Mouse (Mus musculus) olfactory bulb, adult 2 months (tissue): ENCODE measurements around the gene Pmpcb. TPM values are rescaled to one million over a fixed set of nuclear protein-coding genes. Genes with fewer than 3 reads are reported as not detected.
A peak's percentile ranks its signal among the peaks of the same experiment; 100 is the strongest.
"Not testable (repeated sequence)": the region's sequence is repeated elsewhere in the genome, so short reads cannot be mapped to it uniquely, and the experiment has no call there.

Experiments used
- H3K27ac ChIP-seq: fragments of 200-500 bp; 2 replicates; pipeline ENCODE4 v1.5.1; 2012; ENCODE audit warnings: low read depth, low read length; ENCODE audit not compliant: insufficient read depth
- H3K4me1 ChIP-seq: fragments of 200-500 bp; 2 replicates; pipeline ENCODE4 v1.6.1; 2012; ENCODE audit warnings: low read length; ENCODE audit not compliant: control insufficient read depth, insufficient read depth
- H3K4me3 ChIP-seq: fragments of 200-500 bp; 2 replicates; pipeline ENCODE4 v1.5.1; 2012; ENCODE audit warnings: mild to moderate bottlenecking, low read depth, low read length, moderate library complexity; ENCODE audit not compliant: insufficient read depth
- CTCF ChIP-seq: fragments of 200-500 bp; IDR thresholded peaks from 2 replicates; pipeline ENCODE4 v1.5.1; 2012; ENCODE audit warnings: low read depth, mild to moderate bottlenecking, low read length, moderate library complexity; ENCODE audit not compliant: insufficient read depth
- POLR2A ChIP-seq: fragments of 200-500 bp; IDR thresholded peaks from 2 replicates; pipeline ENCODE4 v1.6.1; 2012; ENCODE audit warnings: mild to moderate bottlenecking, low read depth, low read length, moderate library complexity; ENCODE audit not compliant: insufficient read depth
- WGBS: fragments of 180-500 bp; shearing (Covaris S2); methylation state at CpG from one replicate; pipeline ENCODE4 v1.1.7; 2018; 5-methylcytosine and 5-hydroxymethylcytosine counted together
- polyA plus RNA-seq: library from polyadenylated mRNA; stranded (reverse); fragments of >200 nt; gene quantifications from 2 replicates; pipeline ENCODE4 v1.2.4, GENCODE M21; 2012; ENCODE audit warnings: low replicate concordance; ENCODE audit not compliant: missing spikeins, insufficient read depth, insufficient read length

Pmpcb gene
- not detected in 2 replicates for polyA plus RNA-seq

- WGBS: under 1% methylated on average over 42 of the region's 42 CpGs
- peak; percentile 66; the same call in 1 of the 2 replicates for TF ChIP-seq CTCF
- TF ChIP-seq POLR2A: peak; percentile 58; the same call in 1 of the 2 replicates
- Histone ChIP-seq H3K4me1 (peaks cover 7% of the 10 kb centered on the region; the same call in 1 of the 2 replicates), H3K27ac (no peak within 1 kb of the TSS), H3K4me3 (peak within 1 kb of the TSS; percentile 95)
Observed at GRCm38 (mm10) chr5:21736956-21737585, at the start of gene Pmpcb. TSS of gene Pmpcb (plus strand) at chr5:21737141.

GRCm38 (mm10) chr5:21692230-21692629 is 44.7 kb upstream of the Pmpcb start:
- Histone ChIP-seq H3K4me1 (no peaks in the 10 kb centered on the region), H3K4me3 (no peak overlapping the region), H3K27ac (no peak overlapping the region)
- WGBS: 98% methylated on average over 5 of the region's 5 CpGs
- no peak for TF ChIP-seq CTCF
- no peak for TF ChIP-seq POLR2A

GRCm38 (mm10) chr5:21693372-21693870 is 43.5 kb upstream of the Pmpcb start:
- Histone ChIP-seq H3K4me3 (no peak overlapping the region), H3K27ac (no peak overlapping the region), H3K4me1 (no peaks in the 10 kb centered on the region)
- 85% methylated on average over 3 of the region's 3 CpGs for WGBS
- TF ChIP-seq CTCF (no peak), POLR2A (no peak)

GRCm38 (mm10) chr5:21694854-21695490 is 42.0 kb upstream of the Pmpcb start:
- Histone ChIP-seq H3K27ac (no peak overlapping the region), H3K4me1 (no peaks in the 10 kb centered on the region), H3K4me3 (no peak overlapping the region)
- no peak for TF ChIP-seq CTCF
- TF ChIP-seq POLR2A: no peak
- WGBS: 88% methylated on average over 3 of the region's 3 CpGs

- whole genome bisulfite sequencing: 88% methylated on average over 3 of the region's 3 CpGs
- H3K4me1 ChIP-seq, H3K27ac ChIP-seq, H3K4me3 ChIP-seq: not testable (repeated sequence)
Observed at GRCm38 (mm10) chr5:21699555-21699954, 37.4 kb upstream of the Pmpcb start.

GRCm38 (mm10) chr5:21700272-21700821 is 36.6 kb upstream of the Pmpcb start:
- H3K4me1 ChIP-seq: no peaks in the 10 kb centered on the region
- no peak overlapping the region for H3K4me3 ChIP-seq
- 10% methylated on average over 10 of the region's 10 CpGs for WGBS
- no peak overlapping the region for H3K27ac ChIP-seq
- no peak for TF ChIP-seq CTCF
- no peak for TF ChIP-seq POLR2A

GRCm38 (mm10) chr5:21700934-21701333 is 36.0 kb upstream of the Pmpcb start:
- peak overlapping the region; percentile 7; the same call in 1 of the 2 replicates for H3K27ac ChIP-seq
- H3K4me1 ChIP-seq: no peaks in the 10 kb centered on the region
- under 1% methylated on average over 22 of the region's 22 CpGs for WGBS
- H3K4me3 ChIP-seq: peak overlapping the region; percentile 84
- TF ChIP-seq CTCF (peak; percentile 33; the same call in 1 of the 2 replicates), POLR2A (no peak)

- WGBS: under 1% methylated on average over 40 of the region's 59 CpGs
- Histone ChIP-seq H3K4me3 (peak within 1 kb of the TSS; percentile 84), H3K4me1 (no peaks in the 10 kb centered on the region), H3K27ac (peak within 1 kb of the TSS; percentile 99)
- no peak for TF ChIP-seq CTCF
- peak; percentile 98 for TF ChIP-seq POLR2A
Observed at GRCm38 (mm10) chr5:21701351-21702008, 35.5 kb upstream of the Pmpcb start, which contains the start of gene Napepld. TSS of gene Napepld (minus strand) at chr5:21701396.
